Mouse (Mus musculus) thymus, postnatal 0 days (tissue): ENCODE data around the gene Shh. TPM values are rescaled to one million over a fixed set of nuclear protein-coding genes. Genes with fewer than 3 reads are reported as not detected.

ENCODE experiments used
- DNase-seq: peaks from one replicate; pipeline ENCODE4 v3.0.0-alpha.2; 2015; ENCODE audit warnings: low spot score
- polyA plus RNA-seq: library from polyadenylated mRNA; unstranded; fragments of >200 nt; fragmentation: Nextera tagmentation; extraction: Ambion mirVana; gene quantifications from 2 replicates; pipeline ENCODE4 v1.2.1, GENCODE M21; 2015

The Shh gene
- polyA plus RNA-seq = 0.04 TPM in 1 of 2 replicates, not detected in the other

DNA sequence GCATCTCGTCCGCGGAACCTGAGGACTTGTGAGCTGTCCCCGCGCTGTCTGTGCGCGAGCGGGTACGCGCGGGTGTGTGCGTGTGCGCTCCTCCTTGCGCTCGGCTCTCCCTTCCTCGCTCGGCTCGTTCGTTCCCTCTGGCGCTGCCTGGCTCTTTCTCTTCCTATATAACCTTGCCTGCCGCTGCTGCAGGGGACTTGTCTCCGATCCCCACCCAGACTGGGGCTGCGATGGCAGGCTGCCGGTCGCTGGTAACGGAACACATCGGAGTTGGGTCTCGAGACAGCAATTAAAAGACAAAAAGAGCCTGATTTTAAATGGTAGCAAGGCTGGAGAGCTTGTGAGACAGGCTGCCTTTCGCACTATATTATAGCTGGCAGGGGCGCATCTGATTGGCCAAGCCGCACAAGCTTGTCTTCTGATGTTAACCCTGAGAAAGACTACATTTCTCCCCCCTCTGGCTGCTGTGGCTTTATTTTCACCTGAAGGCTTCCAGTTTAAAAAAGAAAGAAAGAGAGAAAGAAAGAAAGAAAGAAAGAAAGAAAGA is at the start of gene Shh:
Shh (minus strand) TSS at position 497 of the 547 bp plus-strand sequence.
- no peak for DNase-seq

DNA sequence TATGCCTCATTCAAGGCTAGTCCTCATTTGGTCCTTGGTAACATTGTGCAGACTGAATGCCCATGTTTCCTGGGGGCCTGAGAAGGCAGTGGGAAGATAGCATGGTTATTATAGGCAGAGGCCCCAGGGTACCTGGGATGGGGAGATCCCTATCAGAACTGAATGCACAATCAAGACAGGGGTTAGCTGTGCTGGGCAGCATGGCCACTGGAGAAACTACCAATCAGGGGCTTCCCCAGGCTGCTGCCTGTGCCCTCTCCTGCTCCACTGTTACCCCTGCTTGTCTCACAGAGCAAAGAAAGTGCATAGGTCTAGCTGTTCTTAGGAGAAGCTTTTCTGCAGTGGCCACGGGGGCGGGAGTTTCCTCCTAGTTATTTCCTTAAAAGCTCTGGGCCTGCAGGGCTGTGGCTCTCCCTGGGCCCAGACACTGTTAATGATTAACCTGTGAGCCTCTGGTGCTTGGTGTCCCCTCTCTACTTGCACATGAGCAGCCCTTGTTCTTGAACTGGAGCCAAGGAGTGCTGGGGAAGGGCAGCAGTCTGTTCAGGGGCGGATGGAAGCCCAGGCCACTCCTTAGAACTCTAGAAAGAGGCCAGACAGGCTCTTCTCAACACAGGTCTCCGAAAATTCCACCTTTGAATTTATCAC is 33.9 kb upstream of the Shh start:
- no peak for DNase-seq

DNA sequence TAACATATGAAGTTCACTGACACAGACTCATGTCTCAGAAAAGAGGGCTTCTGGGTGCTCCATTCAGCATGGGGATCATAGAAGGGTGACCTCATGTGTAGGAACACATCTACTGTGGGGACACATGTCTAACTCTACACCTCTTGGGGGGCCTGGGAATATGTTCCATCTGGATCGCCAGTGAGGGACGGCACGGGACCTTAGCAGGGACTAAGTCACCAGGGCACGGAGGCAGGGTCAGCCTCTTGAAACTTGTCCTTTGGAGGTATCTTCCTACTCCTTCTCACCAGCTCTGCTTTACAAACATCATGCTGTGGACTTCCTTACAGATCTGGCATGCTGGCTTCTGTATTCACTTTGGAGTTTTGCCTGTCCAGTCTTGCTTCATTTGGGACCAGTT is 31.8 kb upstream of the Shh start:
- no peak for DNase-seq

DNA sequence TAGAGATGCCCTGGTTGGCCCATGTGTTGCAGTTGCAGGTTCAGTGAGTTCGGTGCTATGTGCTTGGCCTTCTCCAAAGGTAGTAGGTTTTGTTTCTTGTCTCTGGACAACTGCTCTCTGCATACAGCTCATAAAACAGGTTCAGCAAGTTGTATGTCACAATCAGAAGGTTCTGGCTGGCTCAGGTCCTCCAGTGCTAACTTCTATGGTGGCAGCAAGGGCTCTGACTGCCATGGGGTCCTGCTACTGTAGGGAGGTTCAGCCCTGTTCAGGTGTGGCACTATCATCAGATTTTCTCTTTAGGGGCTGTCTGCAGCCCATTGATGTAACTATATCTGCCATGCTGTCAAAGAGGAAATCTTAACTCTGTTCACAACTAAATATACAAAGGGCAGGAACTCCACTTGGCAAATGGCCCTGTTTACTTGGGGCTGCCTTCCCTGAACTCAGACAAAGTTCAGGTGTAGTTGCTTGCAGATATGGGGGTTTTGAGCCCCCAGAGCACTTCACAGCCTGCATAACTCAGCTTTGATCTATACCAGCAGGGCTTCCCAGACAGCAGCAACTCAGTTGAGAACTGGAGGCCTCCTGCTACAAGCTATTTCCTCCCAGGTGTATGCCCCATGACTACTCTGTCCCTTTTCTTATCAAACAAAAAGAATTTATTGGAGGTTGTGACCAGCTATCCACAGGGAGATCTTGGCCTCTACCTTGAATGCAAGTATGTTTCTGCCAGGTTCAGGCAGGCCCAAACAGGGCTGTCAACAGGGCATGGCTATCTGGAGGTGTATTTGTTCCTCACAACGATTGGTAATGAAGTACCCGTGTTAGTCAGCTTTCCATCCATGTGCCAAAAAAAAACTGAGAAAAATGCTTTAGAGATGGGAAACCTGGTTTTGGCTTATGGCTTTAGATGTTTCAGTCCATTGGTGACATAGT is 28.9 kb upstream of the Shh start:
- DNase-seq = no peak

DNA sequence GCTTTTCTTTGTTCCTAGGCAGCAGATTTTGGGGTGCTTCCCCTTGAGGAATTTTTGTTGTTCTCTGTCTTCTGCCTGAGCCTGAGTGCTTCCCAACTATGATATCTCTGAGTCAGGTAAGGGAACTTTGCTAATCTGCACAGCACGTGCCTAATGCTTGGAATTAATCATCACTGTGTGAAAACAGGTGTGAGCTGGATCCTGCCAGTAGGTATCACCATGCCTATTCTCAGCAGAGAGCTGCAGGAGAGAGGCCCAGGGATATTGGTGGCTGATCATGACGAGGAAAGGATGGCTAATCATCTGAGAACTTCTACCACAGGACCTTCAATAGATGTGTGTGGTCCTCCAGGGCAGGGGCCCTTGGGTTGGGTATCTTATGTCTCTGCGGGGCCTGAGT is 26.5 kb upstream of the Shh start:
- DNase-seq = no peak

DNA sequence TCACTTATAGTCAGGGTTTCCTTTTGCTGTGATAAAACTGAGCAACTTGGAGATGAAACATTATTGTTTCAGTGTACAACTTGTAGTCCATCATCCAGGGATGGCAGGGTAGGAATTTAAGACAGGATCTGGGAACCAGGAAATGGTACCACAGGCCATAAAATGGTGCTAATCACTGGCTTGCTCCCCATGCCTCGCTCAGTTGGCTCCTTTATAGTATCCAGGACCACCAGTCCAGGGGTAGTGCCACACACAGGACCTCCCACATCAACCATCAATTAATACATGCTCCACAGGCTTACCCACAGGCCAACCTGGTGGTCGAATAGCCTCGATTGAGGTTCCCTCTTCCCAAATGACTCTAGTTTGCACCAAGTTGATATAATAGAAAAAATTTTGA is 15.9 kb upstream of the Shh start:
- no peak for DNase-seq

DNA sequence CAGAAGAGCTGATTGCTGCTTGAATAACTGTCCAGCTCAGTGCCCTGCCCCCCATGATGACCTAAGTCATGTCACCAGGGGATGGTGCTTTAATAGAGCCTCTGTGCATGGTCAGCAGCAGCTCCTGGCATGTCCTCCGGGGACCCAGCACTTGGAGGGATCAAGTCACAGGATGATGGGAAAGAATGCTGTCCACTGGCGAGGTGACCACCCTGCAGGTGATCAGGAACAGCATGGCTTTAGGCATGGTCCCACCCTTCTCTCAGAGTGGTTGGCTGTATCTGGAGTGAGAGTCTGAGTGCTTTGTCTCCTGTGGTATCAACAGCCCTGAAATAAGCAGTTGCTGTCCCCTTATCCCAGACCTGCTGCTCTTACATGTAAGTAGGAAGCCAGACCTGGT is 14.7 kb upstream of the Shh start:
- no peak for DNase-seq

DNA sequence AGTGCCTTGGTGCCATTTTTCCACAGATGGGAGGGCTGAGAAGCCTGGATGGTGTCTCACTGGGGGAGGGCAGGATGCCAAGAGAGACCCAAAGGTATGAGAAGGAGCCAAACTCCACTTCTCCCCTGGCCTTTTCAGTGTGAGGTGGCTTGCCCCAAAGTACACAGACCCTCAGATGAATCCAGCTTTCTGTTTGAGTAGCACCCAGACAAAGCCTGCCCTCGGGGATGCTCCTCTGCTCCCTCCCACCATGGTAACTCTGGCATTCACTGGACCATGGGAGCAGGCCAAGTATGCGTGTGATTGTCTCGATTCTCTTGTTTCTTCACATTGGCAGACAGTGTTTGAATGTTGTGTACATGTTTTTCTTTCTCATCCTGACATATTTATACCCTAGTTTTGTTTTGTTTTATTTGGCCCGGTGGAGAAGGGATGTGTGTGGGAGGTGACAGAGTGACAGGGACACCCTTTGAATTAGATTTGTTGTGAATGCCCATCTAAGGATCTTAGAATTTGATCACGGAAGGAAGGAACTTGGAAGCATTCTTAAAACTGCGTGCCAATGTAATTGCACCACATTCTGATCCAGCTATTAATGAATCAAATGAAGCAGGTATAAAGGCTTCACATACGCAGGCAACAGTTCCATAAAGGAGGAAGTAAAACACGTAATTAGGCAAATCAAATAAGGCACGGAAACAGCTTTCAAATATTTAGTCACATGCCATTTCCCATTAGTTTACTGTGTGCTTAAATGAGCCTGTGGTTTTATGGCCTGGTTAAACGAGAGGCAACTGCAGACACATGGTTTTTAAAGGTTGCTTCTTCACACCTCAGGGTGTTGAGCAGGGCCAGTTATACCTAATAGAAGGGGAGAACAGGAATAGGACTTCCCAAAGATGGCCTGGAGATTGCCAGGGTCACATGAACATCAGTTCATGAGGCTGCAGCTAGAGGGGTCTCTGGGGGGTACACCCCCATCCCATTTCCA is 9.6 kb upstream of the Shh start:
- no peak for DNase-seq

DNA sequence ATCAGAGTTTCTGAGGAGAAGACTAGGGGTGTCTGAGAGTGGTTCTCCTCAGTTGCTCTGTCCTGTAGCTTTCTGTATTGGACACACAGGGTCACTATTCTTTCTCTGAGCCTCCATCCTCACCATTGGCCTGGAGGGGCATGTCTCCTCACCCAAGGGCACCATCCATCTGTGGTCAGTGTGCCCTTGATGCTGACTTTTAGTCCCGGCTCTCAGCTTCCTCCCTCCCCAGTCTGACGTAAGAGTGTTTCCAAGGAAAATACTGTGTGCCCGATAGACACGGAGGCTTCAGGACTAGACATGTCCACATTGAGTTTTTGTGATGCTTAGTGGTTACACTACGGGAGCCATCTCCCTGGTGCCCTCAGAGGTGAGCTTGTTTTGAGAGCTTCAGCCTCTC is 6.5 kb upstream of the Shh start:
- DNase-seq = no peak

DNA sequence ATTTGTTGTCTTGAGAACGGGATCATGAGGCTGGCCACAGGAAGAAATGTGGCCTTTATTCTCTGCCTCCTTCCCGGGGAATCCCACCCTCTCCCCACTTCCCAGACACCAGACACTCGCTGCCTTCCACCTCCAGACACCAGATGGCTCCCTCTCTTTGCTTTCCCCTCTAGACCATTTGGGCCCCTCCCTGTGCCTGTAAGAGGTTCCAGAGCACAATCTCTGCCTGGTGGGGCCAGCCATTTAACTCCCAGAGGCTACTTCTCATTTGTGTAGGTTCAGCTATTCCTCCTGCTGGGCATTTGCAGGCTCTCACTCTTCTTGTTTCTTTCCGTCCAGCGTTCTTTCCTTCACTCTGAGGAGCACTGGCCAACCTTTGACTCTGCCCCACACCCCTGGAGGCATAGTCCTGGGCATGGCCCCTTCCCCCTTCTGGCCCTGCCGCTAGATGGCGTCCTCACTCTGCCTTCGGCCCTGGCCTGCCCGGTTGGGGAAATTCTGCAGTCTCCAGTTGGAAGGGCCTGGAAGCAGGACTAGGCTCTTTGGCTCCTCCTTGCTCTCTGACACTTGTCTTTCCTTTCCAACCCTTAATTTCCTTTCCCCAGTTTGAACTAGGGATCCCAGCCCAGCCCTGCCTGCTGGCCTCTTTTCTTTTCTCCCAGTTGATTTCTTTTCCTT is 2.6 kb upstream of the Shh start:
- no peak for DNase-seq

DNA sequence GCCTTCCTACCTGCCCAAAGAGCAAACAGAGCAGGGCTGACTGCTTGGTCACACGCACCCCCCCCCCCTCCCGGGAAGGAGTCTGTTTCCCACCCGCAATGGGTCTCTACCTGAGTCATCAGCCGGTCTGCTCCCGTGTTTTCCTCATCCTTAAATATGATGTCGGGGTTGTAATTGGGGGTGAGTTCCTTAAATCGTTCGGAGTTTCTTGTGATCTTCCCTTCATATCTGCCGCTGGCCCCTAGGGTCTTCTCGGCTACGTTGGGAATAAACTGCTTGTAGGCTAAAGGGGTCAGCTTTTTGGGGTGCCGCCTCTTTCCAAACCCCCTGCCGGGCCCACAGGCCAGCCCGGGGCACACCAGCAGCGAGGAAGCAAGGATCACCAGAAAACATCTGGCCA is 705 bp downstream of the Shh start:
- no peak for DNase-seq

DNA sequence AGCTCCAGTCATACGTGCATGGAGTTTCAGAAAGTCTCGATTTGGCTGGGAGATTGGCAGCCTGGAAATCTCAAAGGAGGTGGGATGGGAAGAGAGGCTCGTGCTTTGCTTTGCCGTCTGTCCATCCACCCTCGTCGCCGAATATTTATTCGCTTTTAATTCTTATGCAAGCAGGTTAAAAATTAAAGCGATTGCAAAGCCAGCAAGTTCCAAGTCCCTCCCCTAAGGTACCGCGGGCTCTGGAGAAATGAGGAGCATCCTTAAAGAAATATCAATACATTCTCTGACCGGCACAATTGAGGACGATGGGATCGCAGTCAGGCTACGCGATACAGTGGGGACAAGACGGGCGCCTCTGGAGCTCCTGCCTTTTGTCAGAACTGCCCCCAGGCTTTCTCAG is 1.5 kb downstream of the Shh start:
- no peak for DNase-seq

DNA sequence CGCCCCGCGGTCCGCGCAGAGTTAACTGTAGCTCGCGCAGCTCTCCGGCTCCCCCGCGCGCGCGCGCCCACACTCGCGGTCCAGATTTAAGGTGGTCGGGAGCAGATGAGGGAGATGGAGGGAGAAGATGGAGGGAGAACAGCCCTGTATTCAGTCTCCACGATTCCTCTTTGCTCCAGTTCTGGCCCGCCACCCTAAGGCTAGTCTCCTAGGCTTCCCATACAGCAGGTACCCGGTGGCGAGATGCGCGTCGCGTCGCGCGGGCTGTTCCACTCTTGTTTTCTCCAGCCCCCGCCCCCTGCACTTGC is 2.0 kb downstream of the Shh start:
- no peak for DNase-seq

DNA sequence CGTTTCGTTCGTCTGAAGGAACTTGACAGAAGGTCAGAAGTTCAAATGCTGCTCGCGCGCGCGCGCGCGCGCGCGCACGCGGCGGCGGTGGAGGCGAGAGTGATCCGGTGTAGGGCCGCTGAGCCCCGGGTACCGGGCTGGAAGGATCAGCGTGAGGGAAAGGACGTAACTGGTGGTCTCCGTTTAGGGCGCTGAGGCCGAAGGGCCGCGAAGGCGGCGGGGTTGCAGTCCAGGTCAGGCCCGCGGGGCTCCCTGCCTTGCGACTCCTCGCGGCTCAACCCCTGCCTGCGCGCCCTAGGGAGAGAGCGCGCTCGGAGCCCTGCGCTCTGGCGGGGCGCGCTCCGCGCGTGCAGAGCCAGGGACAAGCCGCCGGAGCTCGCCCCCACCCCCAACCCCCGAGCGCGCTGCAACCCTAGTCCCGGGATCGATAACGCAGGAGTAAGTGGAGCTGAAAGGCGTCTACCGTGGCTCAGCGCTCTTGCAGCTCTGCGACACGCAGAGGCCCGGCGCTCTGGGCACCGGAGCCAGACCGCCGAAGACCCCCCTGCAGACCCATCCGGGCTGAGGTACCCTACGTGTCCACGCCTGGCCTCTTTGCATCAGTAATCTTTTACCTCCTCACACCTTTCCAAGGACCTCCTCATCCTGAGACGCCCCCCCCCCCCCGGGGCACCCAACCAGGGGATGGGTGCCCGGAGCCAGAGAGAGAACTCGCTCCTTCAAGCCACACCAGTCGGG is 2.5 kb downstream of the Shh start:
- DNase-seq = no peak

DNA sequence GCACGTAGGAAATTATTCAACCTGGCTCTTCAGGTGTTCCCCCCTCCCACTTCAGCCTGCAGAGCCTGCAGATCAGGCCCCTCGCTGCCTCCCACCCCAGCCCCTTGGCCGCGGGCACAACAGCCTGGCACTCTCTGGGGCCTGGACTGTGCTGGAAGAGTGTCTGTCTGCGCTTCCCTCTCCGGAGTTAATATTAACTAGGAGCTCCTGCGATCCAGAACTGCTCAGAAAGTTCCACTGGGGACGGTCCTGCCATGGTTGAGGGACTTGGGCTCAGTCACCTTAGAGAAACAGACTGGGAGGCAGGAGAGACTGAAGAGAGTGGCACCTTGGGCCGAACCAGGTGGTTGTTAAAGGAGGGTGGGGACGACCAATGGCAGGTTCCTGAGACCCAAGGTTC is 3.4 kb downstream of the Shh start:
- no peak for DNase-seq

DNA sequence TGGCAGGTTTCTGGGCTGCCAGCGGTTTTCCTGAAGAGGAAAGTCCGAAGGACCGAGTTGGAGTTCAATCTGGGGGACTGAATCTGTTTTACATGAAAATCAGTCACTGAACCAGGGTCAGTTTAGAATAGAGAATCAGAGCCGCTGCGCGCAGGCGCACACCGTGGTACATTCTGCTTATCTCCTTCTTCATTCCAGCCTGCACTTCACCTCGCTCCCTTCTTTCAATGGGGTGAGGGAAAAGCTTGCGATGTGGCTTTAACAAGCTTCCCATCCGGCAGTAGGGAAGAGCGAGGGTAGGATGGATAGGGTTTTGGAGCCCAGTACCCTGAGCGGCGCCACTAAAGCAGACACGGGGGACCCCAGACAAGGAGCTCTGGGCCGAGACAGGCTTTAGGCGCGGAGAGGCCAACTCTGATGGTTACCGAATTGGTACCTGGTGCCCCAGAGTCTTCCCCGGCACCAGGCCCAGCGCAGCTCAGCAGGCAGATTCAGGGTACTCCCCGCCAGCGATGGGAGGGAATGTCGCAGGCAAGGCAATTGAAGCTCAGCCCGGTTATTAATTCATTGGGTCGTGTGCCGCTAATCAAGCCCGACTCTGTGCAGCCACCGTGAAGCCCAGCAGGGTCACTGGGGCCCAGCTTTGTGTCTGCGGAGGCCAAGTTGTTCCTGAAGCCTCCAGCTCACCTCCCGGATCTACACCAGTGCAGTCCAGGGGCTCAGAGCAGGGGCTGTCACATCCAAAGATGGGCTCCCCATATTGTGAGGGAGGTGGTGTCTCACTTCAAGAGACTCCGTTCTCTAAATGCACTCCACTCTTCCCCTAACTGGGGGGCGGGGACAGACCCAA is 4.1 kb downstream of the Shh start:
- DNase-seq = no peak

DNA sequence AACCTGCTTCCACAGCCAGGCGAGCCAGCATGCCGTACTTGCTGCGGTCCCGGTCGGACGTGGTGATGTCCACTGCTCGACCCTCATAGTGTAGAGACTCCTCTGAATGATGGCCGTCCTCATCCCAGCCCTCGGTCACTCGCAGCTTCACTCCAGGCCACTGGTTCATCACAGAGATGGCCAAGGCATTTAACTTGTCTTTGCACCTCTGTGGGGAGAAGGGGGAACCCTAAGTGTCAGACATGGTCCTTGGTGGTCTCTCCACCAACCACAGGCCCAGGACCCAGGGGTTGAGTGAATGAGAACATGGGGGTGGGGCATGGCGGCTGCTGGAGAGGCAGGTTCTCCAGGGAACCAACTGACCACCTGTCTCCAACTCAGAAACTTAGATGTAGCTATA is 5.7 kb downstream of the Shh start:
- no peak for DNase-seq

DNA sequence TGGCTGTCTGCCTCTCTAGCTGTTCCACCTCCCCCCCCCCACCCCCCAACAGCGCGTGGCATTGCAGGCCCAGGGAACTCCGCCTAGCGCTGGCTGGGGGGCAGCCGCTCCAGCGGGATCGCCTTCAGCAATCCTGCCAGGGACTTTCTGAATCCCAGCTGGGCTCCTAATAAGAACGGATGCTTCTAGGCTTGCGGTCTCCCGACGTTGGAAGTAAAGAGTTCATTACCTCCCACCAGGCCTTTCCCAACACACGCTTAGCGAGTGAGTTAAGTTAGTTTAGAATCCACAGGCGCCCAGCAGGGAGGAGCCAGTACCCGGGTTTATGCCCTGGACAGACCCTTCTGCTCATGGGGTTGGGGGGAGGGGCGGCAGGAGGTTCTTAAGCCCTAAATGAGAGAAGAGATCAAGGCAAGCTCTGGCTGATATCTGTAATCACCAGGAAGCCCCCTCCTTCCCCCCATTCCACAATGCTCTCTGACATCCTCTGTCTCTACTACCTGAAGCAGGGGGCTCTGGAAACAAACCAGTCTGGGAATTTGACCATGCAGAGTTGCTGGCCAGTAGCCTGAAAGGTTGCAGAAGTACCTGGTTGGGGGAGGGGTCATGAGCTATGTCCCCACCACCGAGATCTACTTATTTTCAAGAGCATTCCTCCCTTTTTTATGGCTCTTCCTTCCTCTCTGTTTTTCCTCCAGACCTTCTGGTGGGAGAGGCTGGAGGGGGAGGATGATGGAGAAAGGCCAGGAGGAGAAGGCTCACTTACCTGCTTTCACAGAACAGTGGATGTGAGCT is 6.3 kb downstream of the Shh start:
- DNase-seq = no peak
